Mouse (Mus musculus): ENCODE results near the gene Rnf25.

The Rnf25 gene

GRCm38 (mm10) chr1:74601267-74601962 lies at the start of gene Rnf25, which contains the start of gene Stk36:
Gene Rnf25 (minus strand): TSS chr1:74601397.
Gene Stk36 (plus strand): TSS chr1:74601445.
- in situ Hi-C loops (cut with MboI) = no loop called here

- in situ Hi-C loops (cut with MboI) = no loop called here
Measured at GRCm38 (mm10) chr1:74643926-74644325, 42.7 kb upstream of the Rnf25 start.

GRCm38 (mm10) chr1:74643524-74643923 lies 42.3 kb upstream of the Rnf25 start:
- in situ Hi-C loops (cut with MboI) = no loop called here

- in situ Hi-C loops (cut with MboI) = no loop called here
Measured at GRCm38 (mm10) chr1:74632734-74633133, 31.5 kb upstream of the Rnf25 start.

- in situ Hi-C loops (cut with MboI) = no loop called here
Measured at GRCm38 (mm10) chr1:74628001-74628400, 26.8 kb upstream of the Rnf25 start.

- in situ Hi-C loops (cut with MboI) = no loop called here
Measured at GRCm38 (mm10) chr1:74626076-74626475, 24.9 kb upstream of the Rnf25 start.

GRCm38 (mm10) chr1:74624183-74624582 lies 23.0 kb upstream of the Rnf25 start:
- in situ Hi-C loops (cut with MboI) = no loop called here

- in situ Hi-C loops (cut with MboI) = no loop called here
Measured at GRCm38 (mm10) chr1:74600501-74601266, 513 bp downstream of the Rnf25 start.

GRCm38 (mm10) chr1:74594434-74594833 lies 6.8 kb downstream of the Rnf25 start:
- in situ Hi-C loops (cut with MboI) = loop anchor here (25.0 kb wide), 1 partner anchor 718 kb away; the partner anchor contains the start of gene Dnpep

- in situ Hi-C loops (cut with MboI) = loop anchor here (25.0 kb wide), 1 partner anchor 724 kb away; the partner anchor contains the start of gene Dnpep
Measured at GRCm38 (mm10) chr1:74587773-74588445, 13.3 kb downstream of the Rnf25 start, which contains the start of the genes Zfp142 and Bcs1l. Gene Zfp142 (minus strand): TSS chr1:74588246. Gene Bcs1l (plus strand): TSS chr1:74588289.

- in situ Hi-C loops (cut with MboI) = loop anchor here (25.0 kb wide), 1 partner anchor 725 kb away; the partner anchor contains the start of gene Dnpep
Measured at GRCm38 (mm10) chr1:74587233-74587772, 13.9 kb downstream of the Rnf25 start.

- in situ Hi-C loops (cut with MboI) = loop anchor here (25.0 kb wide), 1 partner anchor 727 kb away; the partner anchor contains the start of gene Dnpep
Measured at GRCm38 (mm10) chr1:74584616-74585398, 16.4 kb downstream of the Rnf25 start.

- in situ Hi-C loops (cut with MboI) = loop anchor here (25.0 kb wide), 1 partner anchor 730 kb away; the partner anchor contains the start of gene Dnpep
Measured at GRCm38 (mm10) chr1:74582621-74583020, 18.6 kb downstream of the Rnf25 start.

- in situ Hi-C loops (cut with MboI) = no loop called here
Measured at GRCm38 (mm10) chr1:74569739-74570719, 31.2 kb downstream of the Rnf25 start.

- in situ Hi-C loops (cut with MboI) = no loop called here
Measured at GRCm38 (mm10) chr1:74565834-74566233, 35.4 kb downstream of the Rnf25 start.

- in situ Hi-C loops (cut with MboI) = no loop called here
Measured at GRCm38 (mm10) chr1:74559061-74559460, 42.1 kb downstream of the Rnf25 start.

GRCm38 (mm10) chr1:74544184-74544583 lies 57.0 kb downstream of the Rnf25 start, which contains the start of gene Usp37:
Gene Usp37 (minus strand): TSS chr1:74544284.
- in situ Hi-C loops (cut with MboI) = no loop called here

Measured in mature B cell (primary cell).